Mouse (Mus musculus) colon, adult 2 months (tissue): ENCODE results near the gene Pcif1. TPM values are rescaled to one million over a fixed set of nuclear protein-coding genes. Genes with fewer than 3 reads are reported as not detected.

Experiments
- polyA plus RNA-seq: library from polyadenylated mRNA; depleted of rRNA; stranded (reverse); fragments of >200 nt; gene quantifications from 2 replicates; pipeline ENCODE4 v1.2.3, GENCODE M21; 2012; rRNA removed

Pcif1 gene
- 29.5 and 36.3 TPM in 2 replicates for polyA plus RNA-seq

GRCm38 (mm10) chr2:164879228-164879567 is at the start of gene Pcif1:
TSS of gene Pcif1 (plus strand) at chr2:164879304.

GRCm38 (mm10) chr2:164832748-164833301 is 46.3 kb upstream of the Pcif1 start, which contains the start of gene Ctsa:
TSS of gene Ctsa (plus strand) at chr2:164832873.

GRCm38 (mm10) chr2:164833314-164833959 is 45.7 kb upstream of the Pcif1 start, which contains the start of gene Neurl2:
TSS of gene Neurl2 (minus strand) at chr2:164833456.

GRCm38 (mm10) chr2:164857101-164857821 is 21.8 kb upstream of the Pcif1 start, which contains the start of gene Pltp:
TSS of gene Pltp (minus strand) at chr2:164857711.

GRCm38 (mm10) chr2:164911086-164912048 is 32.3 kb downstream of the Pcif1 start, which contains the start of gene Zfp335:
TSS of gene Zfp335 (minus strand) at chr2:164911757.

GRCm38 (mm10) chr2:164940140-164940830 is 61.2 kb downstream of the Pcif1 start, which contains the start of gene Mmp9:
TSS of gene Mmp9 (plus strand) at chr2:164940780.

Other genes starting within 250 kb of the Pcif1 start
- gene Wfdc16, start 240.5 kb upstream of the Pcif1 start, polyA plus RNA-seq, result 0.13 and 0.16 TPM in 2 replicates
- not detected in 2 replicates for gene Wfdc10, start 223.3 kb upstream of the Pcif1 start, polyA plus RNA-seq
- gene Wfdc9, start 222.7 kb upstream of the Pcif1 start, polyA plus RNA-seq, result not detected in 2 replicates
- not detected in 2 replicates for gene Wfdc11, start 205.2 kb upstream of the Pcif1 start, polyA plus RNA-seq
- 0.28 and 0.73 TPM in 2 replicates for gene Wfdc13, start 194.2 kb upstream of the Pcif1 start, polyA plus RNA-seq
- not detected in 2 replicates for gene Spint4, start 180.8 kb upstream of the Pcif1 start, polyA plus RNA-seq
- gene Spint5, start 164.0 kb upstream of the Pcif1 start, polyA plus RNA-seq, result not detected in 2 replicates
- gene Wfdc3, start 133.4 kb upstream of the Pcif1 start, polyA plus RNA-seq, result 0.28 and 0.84 TPM in 2 replicates
- gene Dnttip1, start 133.3 kb upstream of the Pcif1 start, polyA plus RNA-seq, result 60.0 and 89.4 TPM in 2 replicates
- gene Ube2c, start 109.4 kb upstream of the Pcif1 start, polyA plus RNA-seq, result 65.5 and 79.7 TPM in 2 replicates
- not detected in 2 replicates for gene Tnnc2, start 99.3 kb upstream of the Pcif1 start, polyA plus RNA-seq
- 34.1 and 41.6 TPM in 2 replicates for gene Snx21, start 93.5 kb upstream of the Pcif1 start, polyA plus RNA-seq
- 134 and 139 TPM in 2 replicates for gene Acot8, start 74.4 kb upstream of the Pcif1 start, polyA plus RNA-seq
- 3.4 and 3.5 TPM in 2 replicates for gene Zswim3, start 74.2 kb upstream of the Pcif1 start, polyA plus RNA-seq
- 10.5 and 11.5 TPM in 2 replicates for gene Zswim1, start 56.6 kb upstream of the Pcif1 start, polyA plus RNA-seq
- gene Spata25, start 50.8 kb upstream of the Pcif1 start, polyA plus RNA-seq, result not detected in 2 replicates
- 320 and 357 TPM in 2 replicates for gene Ctsa, start 46.4 kb upstream of the Pcif1 start, polyA plus RNA-seq
- gene Neurl2, start 45.8 kb upstream of the Pcif1 start, polyA plus RNA-seq, result 5.2 and 7.2 TPM in 2 replicates
- 82.0 and 82.9 TPM in 2 replicates for gene Pltp, start 21.6 kb upstream of the Pcif1 start, polyA plus RNA-seq
- gene Zfp335, start 32.5 kb downstream of the Pcif1 start, polyA plus RNA-seq, result 34.2 and 35.7 TPM in 2 replicates
- gene Mmp9, start 61.5 kb downstream of the Pcif1 start, polyA plus RNA-seq, result 4.4 and 4.7 TPM in 2 replicates
- 0.90 and 1.1 TPM in 2 replicates for gene Slc12a5, start 81.5 kb downstream of the Pcif1 start, polyA plus RNA-seq
- gene Ncoa5, start 155.6 kb downstream of the Pcif1 start, polyA plus RNA-seq, result 24.8 and 26.6 TPM in 2 replicates
- gene Cd40, start 176.3 kb downstream of the Pcif1 start, polyA plus RNA-seq, result 3.4 and 5.9 TPM in 2 replicates
- not detected in 2 replicates for gene 1700025C18Rik, start 211.4 kb downstream of the Pcif1 start, polyA plus RNA-seq